Mouse (Mus musculus) MEL (cell line): Measurements from ENCODE around the gene Ap1b1. TPM values are rescaled to one million over a fixed set of nuclear protein-coding genes. Genes with fewer than 3 reads are reported as not detected.

Source experiments
- DNase-seq: peaks from one replicate; pipeline ENCODE4 v3.0.0; 2011; ENCODE audit warnings: low read depth, low spot score
- H3K27ac ChIP-seq: 2 replicates; pipeline ENCODE4 v1.5.1; 2012; ENCODE audit warnings: low read depth, mild to moderate bottlenecking, control low read depth, low read length, moderate library complexity; ENCODE audit not compliant: control insufficient read depth
- H3K27me3 ChIP-seq, 2 experiments: fragments of 150-350 bp in 1 of 2; sonication (generic) in 1 of 2; 2 replicates each; pipeline ENCODE4 v1.6.1; 2012; ENCODE audit warnings: low read length in 2 of 2, mild to moderate bottlenecking in 2 of 2, improper control_type of control experiment in 1 of 2, moderate library complexity in 1 of 2; ENCODE audit not compliant: insufficient read depth in 2 of 2, control insufficient read depth in 1 of 2
- H3K36me3 ChIP-seq, 2 experiments: 2 replicates each; pipeline ENCODE4 v1.6.1; 2012 to 2014; ENCODE audit warnings: low read length in 2 of 2, improper control_type of control experiment in 1 of 2, inconsistent platforms in 1 of 2, mild to moderate bottlenecking in 1 of 2; ENCODE audit not compliant: insufficient read depth in 2 of 2, control insufficient read depth in 1 of 2
- H3K4me1 ChIP-seq, 2 experiments: fragments of 150-350 bp in 1 of 2; sonication (generic) in 1 of 2; 2 replicates each; pipeline ENCODE4 v1.6.1; 2012; ENCODE audit warnings: low read length in 2 of 2, improper control_type of control experiment in 1 of 2, mild to moderate bottlenecking in 1 of 2; ENCODE audit not compliant: insufficient read depth in 2 of 2, control insufficient read depth in 1 of 2
- H3K4me3 ChIP-seq, 2 experiments: fragments of 150-350 bp in 1 of 2; sonication (generic) in 1 of 2; 2 replicates each; pipeline ENCODE4 v1.5.1; 2012; ENCODE audit warnings: low read depth in 2 of 2, low read length in 2 of 2, mild to moderate bottlenecking in 2 of 2, moderate library complexity in 2 of 2, control low read depth in 1 of 2, improper control_type of control experiment in 1 of 2; ENCODE audit not compliant: control insufficient read depth in 1 of 2, insufficient read depth in 1 of 2
- H3K79me2 ChIP-seq: 2 replicates; pipeline ENCODE4 v1.6.1; 2012; ENCODE audit warnings: mild to moderate bottlenecking, low read length, moderate library complexity; ENCODE audit not compliant: control insufficient read depth, poor library complexity, insufficient read depth
- H3K9ac ChIP-seq: 2 replicates; pipeline ENCODE4 v1.6.1; 2012; ENCODE audit warnings: low read depth, mild to moderate bottlenecking, control low read depth, low read length, moderate library complexity; ENCODE audit not compliant: control insufficient read depth, poor library complexity, severe bottlenecking
- H3K9me3 ChIP-seq: fragments of 150-350 bp; sonication (generic); replicated peaks from 2 replicates; pipeline ENCODE4 v1.6.1; 2012; ENCODE audit warnings: mild to moderate bottlenecking, low read length, improper control_type of control experiment, moderate library complexity; ENCODE audit not compliant: insufficient read depth
- BHLHE40 ChIP-seq: IDR thresholded peaks from 2 replicates; pipeline ENCODE4 v1.6.1; 2012; ENCODE audit warnings: low read depth, mild to moderate bottlenecking, inconsistent platforms, low read length, improper control_type of control experiment, borderline replicate concordance
- CTCF ChIP-seq, 3 experiments: IDR thresholded peaks in 2 of 3; conservative IDR thresholded peaks in 1 of 3; 2 replicates each; pipeline ENCODE4 v1.5.1; 2011 to 2012; ENCODE audit warnings: low read length in 3 of 3, low read depth in 2 of 3, mild to moderate bottlenecking in 2 of 3, improper control_type of control experiment in 1 of 3, inconsistent platforms in 1 of 3, mixed read lengths in 1 of 3, moderate library complexity in 1 of 3; ENCODE audit not compliant: control insufficient read depth in 1 of 3, insufficient read depth in 1 of 3, poor library complexity in 1 of 3, severe bottlenecking in 1 of 3
- KAT2A ChIP-seq: conservative IDR thresholded peaks from 2 replicates; pipeline ENCODE4 v1.6.1; 2012; ENCODE audit warnings: low read depth, low read length, improper control_type of control experiment, inconsistent platforms
- MAFK ChIP-seq: IDR thresholded peaks from 2 replicates; pipeline ENCODE4 v1.6.1; 2011; ENCODE audit warnings: low read depth, mild to moderate bottlenecking, low read length, improper control_type of control experiment, borderline replicate concordance
- MAX ChIP-seq: IDR thresholded peaks from 2 replicates; pipeline ENCODE4 v1.6.1; 2011; ENCODE audit warnings: low read length, improper control_type of control experiment
- MEF2A ChIP-seq: IDR thresholded peaks from 2 replicates; pipeline ENCODE4 v1.6.1; 2014; ENCODE audit warnings: low read depth, mild to moderate bottlenecking, inconsistent platforms, low read length, improper control_type of control experiment; ENCODE audit not compliant: poor library complexity, insufficient replicate concordance, severe bottlenecking; ENCODE audit errors: extremely low read depth
- MYC ChIP-seq: IDR thresholded peaks from 2 replicates; pipeline ENCODE4 v1.6.1; 2011; ENCODE audit warnings: low read depth, mild to moderate bottlenecking, low read length, improper control_type of control experiment, moderate library complexity
- NELFE ChIP-seq: IDR thresholded peaks from 2 replicates; pipeline ENCODE4 v1.6.1; 2011; ENCODE audit warnings: low read depth, low read length, improper control_type of control experiment
- NRF1 ChIP-seq: IDR thresholded peaks from 2 replicates; pipeline ENCODE4 v1.6.1; 2014; ENCODE audit warnings: low read depth, mild to moderate bottlenecking, inconsistent platforms, low read length, improper control_type of control experiment, moderate library complexity; ENCODE audit not compliant: poor library complexity, insufficient read depth, severe bottlenecking
- POLR2A ChIP-seq, 2 experiments: IDR thresholded peaks; 2 replicates each; pipeline ENCODE4 v1.6.1; 2011 to 2012; ENCODE audit warnings: low read length in 2 of 2, mild to moderate bottlenecking in 2 of 2, control low read depth in 1 of 2, improper control_type of control experiment in 1 of 2, low read depth in 1 of 2, moderate library complexity in 1 of 2; ENCODE audit not compliant: control insufficient read depth in 1 of 2, insufficient read depth in 1 of 2, poor library complexity in 1 of 2
- POLR2AphosphoS2 ChIP-seq: IDR thresholded peaks from 2 replicates; pipeline ENCODE4 v1.6.1; 2011; ENCODE audit warnings: low read length, improper control_type of control experiment
- POLR2AphosphoS5 ChIP-seq: IDR thresholded peaks from 2 replicates; pipeline ENCODE4 v1.6.1; 2012; ENCODE audit warnings: low read depth, borderline replicate concordance, mild to moderate bottlenecking, inconsistent platforms, low read length, moderate library complexity, mixed read lengths
- RAD21 ChIP-seq: IDR thresholded peaks from 2 replicates; pipeline ENCODE4 v1.6.1; 2011; ENCODE audit warnings: mild to moderate bottlenecking, low read depth, low read length, improper control_type of control experiment
- TAL1 ChIP-seq: IDR thresholded peaks from 2 replicates; pipeline ENCODE4 v1.6.1; 2012; ENCODE audit warnings: mild to moderate bottlenecking, inconsistent platforms, low read length, moderate library complexity, mixed read lengths
- TBP ChIP-seq: IDR thresholded peaks from 2 replicates; pipeline ENCODE4 v1.8.0; 2011; ENCODE audit warnings: low read depth, low read length, improper control_type of control experiment
- TCF12 ChIP-seq: IDR thresholded peaks from 2 replicates; pipeline ENCODE4 v1.6.1; 2014; ENCODE audit warnings: low read depth, mild to moderate bottlenecking, inconsistent platforms, low read length, improper control_type of control experiment, moderate library complexity
- UBTF ChIP-seq: IDR thresholded peaks from 2 replicates; pipeline ENCODE4 v1.6.1; 2012; ENCODE audit warnings: low read depth, mild to moderate bottlenecking, inconsistent platforms, low read length, improper control_type of control experiment, moderate library complexity, borderline replicate concordance; ENCODE audit not compliant: insufficient read depth
- ZC3H11A ChIP-seq: IDR thresholded peaks from 2 replicates; pipeline ENCODE4 v1.6.1; 2012; ENCODE audit warnings: low read depth, mild to moderate bottlenecking, inconsistent platforms, low read length, improper control_type of control experiment
- polyA plus RNA-seq, 2 experiments: library from polyadenylated mRNA; stranded (reverse) in 1 of 2; unstranded in 1 of 2; fragments of >175 nt in 1 of 2; fragments of >200 nt in 1 of 2; gene quantifications; 2 replicates each; pipeline versions ENCODE4 v1.2.1 to v1.2.4; 2012; ENCODE audit warnings: low replicate concordance in 2 of 2, low read depth in 1 of 2; ENCODE audit not compliant: insufficient read length in 2 of 2, insufficient read depth in 1 of 2, missing spikeins in 1 of 2
- total RNA-seq: library from RNA; depleted of rRNA; stranded (reverse); fragments of 300-350 nt; gene quantifications from 2 replicates; pipeline ENCODE4 v1.2.3, GENCODE M21; 2012

The Ap1b1 gene
- total and polyA plus RNA-seq, 3 experiments, result 60.1 to 79.3 TPM; not detected in 1

- DNase-seq, result no peak
- H3K9me3 ChIP-seq, result no peaks in the 10 kb centered on the region
- H3K36me3 ChIP-seq, result no peaks in the 10 kb centered on the region; a peak in 1 of 4 replicates
- no peak overlapping the region for H3K27ac ChIP-seq
- no peak for TF ChIP-seq NELFE
- TF ChIP-seq MEF2A, result no peak
- TF ChIP-seq RAD21, result no peak
- no peak for TF ChIP-seq MAX
- TF ChIP-seq KAT2A, result no peak
- no peak for TF ChIP-seq TBP
- no peak for TF ChIP-seq UBTF
- no peak for TF ChIP-seq BHLHE40
- TF ChIP-seq TCF12, result no peak
- TF ChIP-seq POLR2AphosphoS5, result no peak
- no peak for TF ChIP-seq MAFK
- no peak for TF ChIP-seq NRF1
- no peak for TF ChIP-seq CTCF (IDR thresholded peaks at IDR 0.05 in 2 of 3, conservative IDR thresholded peaks at IDR 0.05 in 1 of 3; ENCODE audit: control insufficient read depth in 1 of 3, insufficient read depth in 1 of 3, low read depth in 2 of 3, low read length in 3 of 3, poor library complexity in 1 of 3, severe bottlenecking in 1 of 3)
- TF ChIP-seq POLR2AphosphoS2, result no peak
- no peak for TF ChIP-seq MYC
- TF ChIP-seq, all 39 proteins: peak for 0
- H3K4me3 ChIP-seq, result no peak overlapping the region
- no peaks in the 10 kb centered on the region for H3K4me1 ChIP-seq
- no peaks in the 10 kb centered on the region for H3K79me2 ChIP-seq
- no peak overlapping the region for H3K9ac ChIP-seq
- H3K27me3 ChIP-seq, result no peaks in the 10 kb centered on the region
These were observed 54.0 kb downstream of the Ap1b1 start for GRCm38 (mm10) chr11:5040585-5040984.

- no peaks in the 10 kb centered on the region; a peak in 1 of 4 replicates for H3K36me3 ChIP-seq
- H3K79me2 ChIP-seq, result no peaks in the 10 kb centered on the region
- no peak for TF ChIP-seq ZC3H11A
- no peak for TF ChIP-seq TAL1
- TF ChIP-seq NELFE, result no peak
- TF ChIP-seq POLR2A (IDR thresholded peaks at IDR 0.05; ENCODE audit: control insufficient read depth in 1 of 2, insufficient read depth in 1 of 2, low read depth in 1 of 2, low read length in 2 of 2, poor library complexity in 1 of 2), result no peak
- H3K27ac ChIP-seq, result no peak overlapping the region
- no peaks in the 10 kb centered on the region for H3K9me3 ChIP-seq
- H3K4me1 ChIP-seq, result peaks cover 0 to 5% of the 10 kb centered on the region in 2 experiments; a peak in 1 of 4 replicates
- H3K4me3 ChIP-seq, result no peak overlapping the region
- H3K9ac ChIP-seq, result no peak overlapping the region
- no peaks in the 10 kb centered on the region for H3K27me3 ChIP-seq
- DNase-seq, result no peak
These were observed 54.6 kb downstream of the Ap1b1 start for GRCm38 (mm10) chr11:5041144-5041780.
